Mouse (Mus musculus) right cerebral cortex, postnatal 10 days (tissue): ENCODE results near the gene Gorasp1.

Experiments used
- DNase-seq, 2 experiments: peaks; one replicate each; pipeline ENCODE4 v3.0.0; 2021; ENCODE audit warnings: low spot score in 2 of 2

The Gorasp1 gene

GRCm38 (mm10) chr9:119937005-119937773, at the start of gene Gorasp1, which contains the start of gene Ttc21a:
TSS of gene Gorasp1 (minus strand) at chr9:119937565.
TSS of gene Ttc21a (plus strand) at chr9:119937606.
- peak; percentile 96 for DNase-seq

- no peak for DNase-seq
Observed at GRCm38 (mm10) chr9:119985881-119986574, 48.7 kb upstream of the Gorasp1 start.

GRCm38 (mm10) chr9:119984536-119985011, 47.2 kb upstream of the Gorasp1 start, which contains the start of gene Csrnp1:
TSS of gene Csrnp1 (minus strand) at chr9:119984658.
- no peak for DNase-seq

- peak; percentile 88 to 90 for DNase-seq
Observed at GRCm38 (mm10) chr9:119983585-119984535, 46.5 kb upstream of the Gorasp1 start.

- DNase-seq: peak in 1 of 2 experiments; percentile 53
Observed at GRCm38 (mm10) chr9:119982956-119983551, 45.7 kb upstream of the Gorasp1 start.

- DNase-seq: peak; percentile 63 to 70
Observed at GRCm38 (mm10) chr9:119982241-119982811, 45.0 kb upstream of the Gorasp1 start.

GRCm38 (mm10) chr9:119981183-119982179, 44.1 kb upstream of the Gorasp1 start:
- peak; percentile 66 to 69 for DNase-seq

- peak in 1 of 2 experiments; percentile 57 for DNase-seq
Observed at GRCm38 (mm10) chr9:119980770-119981182, 43.4 kb upstream of the Gorasp1 start.

- no peak for DNase-seq
Observed at GRCm38 (mm10) chr9:119979749-119980148, 42.4 kb upstream of the Gorasp1 start.

- DNase-seq: peak; percentile 61 to 80
Observed at GRCm38 (mm10) chr9:119978811-119979441, 41.6 kb upstream of the Gorasp1 start.

GRCm38 (mm10) chr9:119978151-119978810, 40.9 kb upstream of the Gorasp1 start:
- no peak for DNase-seq

GRCm38 (mm10) chr9:119977557-119978060, 40.2 kb upstream of the Gorasp1 start:
- DNase-seq: peak; percentile 53 to 57

GRCm38 (mm10) chr9:119976704-119977556, 39.6 kb upstream of the Gorasp1 start:
- no peak for DNase-seq

GRCm38 (mm10) chr9:119975286-119975685, 37.9 kb upstream of the Gorasp1 start:
- DNase-seq: no peak

- DNase-seq: no peak
Observed at GRCm38 (mm10) chr9:119974609-119975008, 37.2 kb upstream of the Gorasp1 start.

GRCm38 (mm10) chr9:119973869-119974520, 36.6 kb upstream of the Gorasp1 start:
- DNase-seq: no peak

GRCm38 (mm10) chr9:119973281-119973680, 35.9 kb upstream of the Gorasp1 start:
- DNase-seq: no peak
